Mouse (Mus musculus): ENCODE data around the gene Ffar3. TPM values are rescaled to one million over a fixed set of nuclear protein-coding genes. Genes with fewer than 3 reads are reported as not detected.

Ffar3 gene
- total and polyA plus RNA-seq, 2 experiments, result not detected

DNA sequence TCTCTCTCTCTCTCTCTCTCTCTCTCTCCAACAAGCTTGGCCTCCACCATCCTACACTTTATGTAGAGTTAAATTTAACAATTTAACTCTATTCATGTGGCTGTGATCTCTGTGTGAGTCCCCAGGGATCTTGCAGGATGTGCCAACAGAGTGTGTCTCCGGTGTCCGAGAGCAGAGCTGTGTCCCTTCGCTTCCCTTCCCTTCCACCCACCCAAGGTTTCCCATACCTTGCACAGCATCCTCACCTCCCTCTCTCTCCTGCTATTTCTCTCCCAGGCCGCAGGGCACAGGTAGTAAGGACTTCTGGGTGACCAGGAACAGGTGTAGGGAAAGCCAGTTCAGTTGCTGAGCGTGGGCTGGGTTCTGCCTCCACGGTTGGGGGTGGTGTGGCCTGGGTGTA is 23.0 kb upstream of the Ffar3 start:
- no peak overlapping the region for H3K27ac ChIP-seq (replicated peaks; ENCODE audit: insufficient read depth, low read depth, low read length)
- H3K4me3 ChIP-seq (ENCODE audit: insufficient read depth, low read depth, low read length), result no peak overlapping the region
- TF ChIP-seq CTCF (IDR thresholded peaks at IDR 0.05; ENCODE audit: low read depth, low read length) (no peak), POLR2A (IDR thresholded peaks at IDR 0.05; ENCODE audit: extremely low read depth, insufficient read depth, low read length) (no peak)
- no peaks in the 10 kb centered on the region for H3K4me1 ChIP-seq (ENCODE audit: control insufficient read depth, insufficient read depth, low read length)
- no peak for DNase-seq (ENCODE audit: extremely low read depth, low read depth, low spot score)
- 84% methylated on average over 6 of the region's 6 CpGs for WGBS
- no peaks in the 10 kb centered on the region for H3K79me2 ChIP-seq (ENCODE audit: control insufficient read depth, insufficient read depth, low read length)
- no peaks in the 10 kb centered on the region for H3K36me3 ChIP-seq (ENCODE audit: control insufficient read depth, insufficient read depth, low read length)
- no peak overlapping the region for H3K9ac ChIP-seq (ENCODE audit: low read depth, low read length)
- no peaks in the 10 kb centered on the region for H3K27me3 ChIP-seq (ENCODE audit: control insufficient read depth, insufficient read depth, low read length)

DNA sequence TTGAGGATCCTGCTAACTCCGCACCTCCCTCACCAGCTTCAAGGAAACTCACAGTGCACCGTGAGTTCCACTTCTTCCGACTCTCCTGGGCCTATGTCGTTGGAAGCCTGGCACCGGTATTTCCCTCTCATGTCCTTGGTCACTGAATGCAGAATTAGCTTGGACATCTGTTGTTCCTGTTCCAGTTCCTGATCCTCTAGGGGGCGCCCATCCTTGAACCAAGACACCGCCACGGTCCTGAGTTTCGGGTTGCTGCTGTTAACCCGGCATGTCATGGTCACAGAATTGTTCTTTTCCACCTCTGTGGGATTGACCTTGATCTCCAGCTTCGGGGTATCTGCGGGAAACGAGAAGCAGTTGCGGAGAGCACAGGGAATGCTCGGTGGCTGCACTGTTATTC is 17.1 kb upstream of the Ffar3 start:
- TF ChIP-seq CTCF (IDR thresholded peaks at IDR 0.05; ENCODE audit: low read depth, low read length) (peak; percentile 83), POLR2A (IDR thresholded peaks at IDR 0.05; ENCODE audit: extremely low read depth, insufficient read depth, low read length) (no peak)
- H3K4me1 ChIP-seq (ENCODE audit: control insufficient read depth, insufficient read depth, low read length), result peaks cover 1% of the 10 kb centered on the region; the same call in 1 of the 2 replicates
- WGBS, result 9% methylated on average over 15 of the region's 15 CpGs
- no peak overlapping the region for H3K4me3 ChIP-seq (ENCODE audit: insufficient read depth, low read depth, low read length)
- DNase-seq (ENCODE audit: extremely low read depth, low read depth, low spot score), result peak; percentile 74
- no peak overlapping the region for H3K27ac ChIP-seq (replicated peaks; ENCODE audit: insufficient read depth, low read depth, low read length)
- no peaks in the 10 kb centered on the region for H3K27me3 ChIP-seq (ENCODE audit: control insufficient read depth, insufficient read depth, low read length)
- H3K9ac ChIP-seq (ENCODE audit: low read depth, low read length), result peak overlapping the region; percentile 8; the same call in 1 of the 2 replicates
- no peaks in the 10 kb centered on the region for H3K36me3 ChIP-seq (ENCODE audit: control insufficient read depth, insufficient read depth, low read length)
- H3K79me2 ChIP-seq (ENCODE audit: control insufficient read depth, insufficient read depth, low read length), result no peaks in the 10 kb centered on the region

DNA sequence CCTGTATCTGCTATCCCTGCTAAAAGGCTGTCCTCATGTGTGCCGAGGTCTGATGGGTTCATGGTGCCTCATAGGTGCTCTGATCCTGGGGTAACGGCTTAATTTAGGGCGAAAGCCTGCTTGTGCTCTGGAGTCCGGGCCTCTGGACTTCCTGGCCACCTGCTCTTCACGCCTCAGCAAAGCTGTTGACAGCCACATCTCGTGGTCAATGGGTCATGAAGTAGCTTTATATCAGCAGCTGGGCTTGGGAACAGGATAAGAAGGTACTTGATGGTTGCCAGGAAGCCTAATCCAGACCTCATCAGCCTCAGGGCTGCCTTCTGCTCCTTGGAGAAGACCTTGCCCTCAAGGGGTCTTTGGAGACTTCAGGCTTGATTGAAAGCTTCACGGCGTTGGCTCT is 7.4 kb upstream of the Ffar3 start:
- Histone ChIP-seq H3K79me2 (ENCODE audit: control insufficient read depth, insufficient read depth, low read length) (no peaks in the 10 kb centered on the region), H3K9ac (ENCODE audit: low read depth, low read length) (no peak overlapping the region), H3K27me3 (ENCODE audit: control insufficient read depth, insufficient read depth, low read length) (no peaks in the 10 kb centered on the region), H3K27ac (replicated peaks; ENCODE audit: insufficient read depth, low read depth, low read length) (no peak overlapping the region), H3K36me3 (ENCODE audit: control insufficient read depth, insufficient read depth, low read length) (no peaks in the 10 kb centered on the region), H3K4me3 (ENCODE audit: insufficient read depth, low read depth, low read length) (no peak overlapping the region), H3K4me1 (ENCODE audit: control insufficient read depth, insufficient read depth, low read length) (no peaks in the 10 kb centered on the region)
- no peak for DNase-seq (ENCODE audit: extremely low read depth, low read depth, low spot score)
- TF ChIP-seq CTCF (IDR thresholded peaks at IDR 0.05; ENCODE audit: low read depth, low read length) (no peak), POLR2A (IDR thresholded peaks at IDR 0.05; ENCODE audit: extremely low read depth, insufficient read depth, low read length) (no peak)
- WGBS, result 79% methylated on average over 8 of the region's 8 CpGs

GRCm38 (mm10) chr7:30861464-30861863 is 5.5 kb upstream of the Ffar3 start, which contains the start of gene Ffar1:
Gene Ffar1, minus strand, starts transcription at chr7:30861564.
- H3K79me2 ChIP-seq (ENCODE audit: control insufficient read depth, insufficient read depth, low read length), result no peaks in the 10 kb centered on the region
- no peaks in the 10 kb centered on the region for H3K4me1 ChIP-seq (ENCODE audit: control insufficient read depth, insufficient read depth, low read length)
- no peak for DNase-seq (ENCODE audit: extremely low read depth, low read depth, low spot score)
- no peaks in the 10 kb centered on the region for H3K36me3 ChIP-seq (ENCODE audit: control insufficient read depth, insufficient read depth, low read length)
- no peak within 1 kb of the TSS for H3K4me3 ChIP-seq (ENCODE audit: insufficient read depth, low read depth, low read length)
- H3K27me3 ChIP-seq (ENCODE audit: control insufficient read depth, insufficient read depth, low read length), result no peaks in the 10 kb centered on the region
- TF ChIP-seq CTCF (IDR thresholded peaks at IDR 0.05; ENCODE audit: low read depth, low read length) (no peak), POLR2A (IDR thresholded peaks at IDR 0.05; ENCODE audit: extremely low read depth, insufficient read depth, low read length) (no peak)
- 85% methylated on average over 12 of the region's 12 CpGs for WGBS
- H3K27ac ChIP-seq (replicated peaks; ENCODE audit: insufficient read depth, low read depth, low read length), result no peak within 1 kb of the TSS
- no peak within 1 kb of the TSS for H3K9ac ChIP-seq (ENCODE audit: low read depth, low read length)

GRCm38 (mm10) chr7:30859635-30860402 is 3.8 kb upstream of the Ffar3 start:
- Histone ChIP-seq H3K27me3 (ENCODE audit: control insufficient read depth, insufficient read depth, low read length) (no peaks in the 10 kb centered on the region), H3K36me3 (ENCODE audit: control insufficient read depth, insufficient read depth, low read length) (no peaks in the 10 kb centered on the region), H3K4me1 (ENCODE audit: control insufficient read depth, insufficient read depth, low read length) (no peaks in the 10 kb centered on the region), H3K9ac (ENCODE audit: low read depth, low read length) (no peak overlapping the region), H3K79me2 (ENCODE audit: control insufficient read depth, insufficient read depth, low read length) (no peaks in the 10 kb centered on the region), H3K27ac (replicated peaks; ENCODE audit: insufficient read depth, low read depth, low read length) (no peak overlapping the region), H3K4me3 (ENCODE audit: insufficient read depth, low read depth, low read length) (no peak overlapping the region)
- WGBS, result 13% methylated on average over 16 of the region's 16 CpGs
- TF ChIP-seq POLR2A (IDR thresholded peaks at IDR 0.05; ENCODE audit: extremely low read depth, insufficient read depth, low read length) (no peak), CTCF (IDR thresholded peaks at IDR 0.05; ENCODE audit: low read depth, low read length) (peak; percentile 82)
- peak; percentile 35 for DNase-seq (ENCODE audit: extremely low read depth, low read depth, low spot score)

- Histone ChIP-seq H3K9ac (ENCODE audit: low read depth, low read length) (no peak overlapping the region), H3K79me2 (ENCODE audit: control insufficient read depth, insufficient read depth, low read length) (no peaks in the 10 kb centered on the region), H3K4me3 (ENCODE audit: insufficient read depth, low read depth, low read length) (no peak overlapping the region), H3K27me3 (ENCODE audit: control insufficient read depth, insufficient read depth, low read length) (no peaks in the 10 kb centered on the region), H3K36me3 (ENCODE audit: control insufficient read depth, insufficient read depth, low read length) (no peaks in the 10 kb centered on the region), H3K27ac (replicated peaks; ENCODE audit: insufficient read depth, low read depth, low read length) (no peak overlapping the region), H3K4me1 (ENCODE audit: control insufficient read depth, insufficient read depth, low read length) (no peaks in the 10 kb centered on the region)
- no peak for TF ChIP-seq POLR2A (IDR thresholded peaks at IDR 0.05; ENCODE audit: extremely low read depth, insufficient read depth, low read length)
- TF ChIP-seq CTCF (IDR thresholded peaks at IDR 0.05; ENCODE audit: low read depth, low read length), result peak; percentile 94
- DNase-seq (ENCODE audit: extremely low read depth, low read depth, low spot score), result peak; percentile 65
Measured at GRCm38 (mm10) chr7:30859290-30859634, 3.3 kb upstream of the Ffar3 start.
